Mouse (Mus musculus): Measurements from ENCODE around the gene Dst.

Gene Dst

DNA sequence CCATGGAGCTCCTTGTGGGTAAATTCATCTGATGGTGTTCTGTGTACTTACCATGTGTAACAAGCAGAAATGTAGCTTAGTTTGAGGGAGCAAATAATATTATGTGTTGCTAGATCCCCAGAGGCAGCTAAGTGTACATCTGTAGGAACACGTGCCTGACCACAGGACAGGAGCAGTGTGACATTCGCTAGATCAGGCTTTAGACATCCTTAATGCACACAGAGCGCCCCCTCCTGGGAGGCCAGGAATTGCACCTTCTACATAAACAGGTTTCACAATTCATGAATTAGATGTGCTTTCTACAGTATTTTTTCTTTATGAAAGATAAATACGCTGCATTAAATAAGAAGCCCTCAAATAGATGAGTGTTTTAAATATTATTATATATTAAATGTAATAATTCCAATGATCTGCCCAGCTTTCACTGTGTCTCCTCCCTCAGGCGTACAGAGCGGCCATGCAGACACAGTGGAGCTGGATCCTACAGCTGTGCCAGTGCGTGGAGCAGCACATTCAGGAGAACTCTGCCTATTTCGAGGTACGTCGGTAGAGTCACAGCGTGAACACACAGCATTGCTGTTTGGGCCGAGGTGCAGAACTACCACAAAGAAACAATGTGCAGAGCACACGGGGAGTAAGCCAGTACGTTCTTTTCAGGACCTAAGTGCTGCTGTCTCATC, 256.7 kb downstream of the Dst start:
- Histone ChIP-seq H3K36me3 (ENCODE audit: insufficient read depth, low read length) (peaks cover 76% of the 10 kb centered on the region), H3K27me3 (ENCODE audit: insufficient read depth, low read length) (no peaks in the 10 kb centered on the region), H3K9me3 (ENCODE audit: low read length) (no peaks in the 10 kb centered on the region), H3K4me1 (replicated peaks; ENCODE audit: low read depth, low read length) (peaks cover 7% of the 10 kb centered on the region; the same call in 1 of the 2 replicates), H3K4me3 (replicated peaks; ENCODE audit: low read length) (no peak overlapping the region)
- TF ChIP-seq POU5F1 (IDR thresholded peaks at IDR 0.05; ENCODE audit: borderline replicate concordance, low read length) (no peak), CTCF (conservative IDR thresholded peaks at IDR 0.05; ENCODE audit: low read length) (peak; percentile 68), NANOG (IDR thresholded peaks at IDR 0.05; ENCODE audit: borderline replicate concordance, low read length) (no peak)

DNA sequence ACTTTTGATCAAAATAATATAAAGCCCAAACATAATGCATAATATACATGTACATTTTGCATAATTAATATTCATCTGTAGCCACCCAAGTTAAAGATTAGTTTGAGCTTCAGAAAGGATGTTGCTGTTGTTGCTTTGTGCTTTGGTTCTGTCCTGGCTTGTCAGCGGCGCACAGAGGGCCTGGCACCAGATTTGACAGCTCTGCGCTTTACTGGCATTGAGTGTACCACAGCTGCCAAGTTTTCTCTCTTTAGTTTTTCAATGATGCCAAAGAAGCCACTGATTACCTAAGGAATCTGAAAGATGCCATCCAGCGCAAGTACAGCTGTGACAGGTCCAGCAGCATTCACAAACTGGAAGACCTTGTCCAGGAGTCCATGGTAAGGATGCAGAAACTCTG, 257.9 kb downstream of the Dst start:
- H3K27me3 ChIP-seq (ENCODE audit: insufficient read depth, low read length) = no peaks in the 10 kb centered on the region
- no peak for TF ChIP-seq NANOG (IDR thresholded peaks at IDR 0.05; ENCODE audit: borderline replicate concordance, low read length)
- no peak for TF ChIP-seq POU5F1 (IDR thresholded peaks at IDR 0.05; ENCODE audit: borderline replicate concordance, low read length)
- no peak for TF ChIP-seq CTCF (conservative IDR thresholded peaks at IDR 0.05; ENCODE audit: low read length)
- peaks cover 7% of the 10 kb centered on the region; the same call in 1 of the 2 replicates for H3K4me1 ChIP-seq (replicated peaks; ENCODE audit: low read depth, low read length)
- H3K9me3 ChIP-seq (ENCODE audit: low read length) = no peaks in the 10 kb centered on the region
- H3K4me3 ChIP-seq (replicated peaks; ENCODE audit: low read length) = no peak overlapping the region
- peaks cover 76% of the 10 kb centered on the region for H3K36me3 ChIP-seq (ENCODE audit: insufficient read depth, low read length)

DNA sequence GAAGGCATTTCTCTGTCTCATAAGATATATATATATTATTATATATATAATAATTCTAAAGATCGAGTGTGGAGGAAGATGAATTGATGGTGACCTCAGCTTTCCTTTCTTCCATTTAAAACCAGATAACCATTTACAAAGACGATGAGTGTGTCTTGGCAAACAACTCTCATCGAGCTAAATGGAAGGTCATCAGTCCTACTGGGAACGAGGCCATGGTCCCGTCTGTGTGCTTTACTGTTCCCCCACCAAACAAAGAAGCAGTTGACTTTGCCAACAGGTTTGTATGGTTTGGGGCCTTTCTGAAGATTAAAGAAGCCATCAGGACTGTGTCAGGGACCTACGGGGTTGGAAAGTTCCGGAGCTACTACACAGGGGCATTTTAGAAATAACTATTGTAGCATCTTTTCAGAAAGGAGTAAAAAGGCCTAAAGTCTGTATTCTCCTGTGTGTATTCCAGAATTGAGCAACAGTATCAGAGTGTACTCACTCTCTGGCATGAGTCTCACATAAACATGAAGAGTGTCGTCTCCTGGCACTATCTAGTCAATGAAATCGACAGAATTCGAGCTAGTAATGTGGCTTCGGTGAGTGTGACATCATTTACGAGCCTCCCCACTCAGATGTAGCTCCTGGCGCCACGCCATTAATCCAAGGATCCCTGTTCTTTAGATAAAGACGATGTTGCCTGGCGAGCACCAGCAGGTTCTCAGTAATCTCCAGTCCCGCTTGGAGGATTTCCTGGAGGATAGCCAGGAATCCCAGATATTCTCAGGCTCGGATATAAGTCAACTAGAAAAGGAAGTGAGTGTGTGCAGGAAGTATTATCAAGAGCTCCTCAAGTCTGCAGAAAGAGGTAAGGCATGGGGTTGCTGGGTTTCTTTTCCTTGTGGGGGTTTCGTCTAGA, 259.4 kb downstream of the Dst start:
- no peak for TF ChIP-seq CTCF (conservative IDR thresholded peaks at IDR 0.05; ENCODE audit: low read length)
- no peak for TF ChIP-seq NANOG (IDR thresholded peaks at IDR 0.05; ENCODE audit: borderline replicate concordance, low read length)
- no peak for TF ChIP-seq POU5F1 (IDR thresholded peaks at IDR 0.05; ENCODE audit: borderline replicate concordance, low read length)
- Histone ChIP-seq H3K4me3 (replicated peaks; ENCODE audit: low read length) (no peak overlapping the region), H3K36me3 (ENCODE audit: insufficient read depth, low read length) (peaks cover 83% of the 10 kb centered on the region), H3K4me1 (replicated peaks; ENCODE audit: low read depth, low read length) (peaks cover 7% of the 10 kb centered on the region; the same call in 1 of the 2 replicates), H3K9me3 (ENCODE audit: low read length) (no peaks in the 10 kb centered on the region), H3K27me3 (ENCODE audit: insufficient read depth, low read length) (no peaks in the 10 kb centered on the region)

DNA sequence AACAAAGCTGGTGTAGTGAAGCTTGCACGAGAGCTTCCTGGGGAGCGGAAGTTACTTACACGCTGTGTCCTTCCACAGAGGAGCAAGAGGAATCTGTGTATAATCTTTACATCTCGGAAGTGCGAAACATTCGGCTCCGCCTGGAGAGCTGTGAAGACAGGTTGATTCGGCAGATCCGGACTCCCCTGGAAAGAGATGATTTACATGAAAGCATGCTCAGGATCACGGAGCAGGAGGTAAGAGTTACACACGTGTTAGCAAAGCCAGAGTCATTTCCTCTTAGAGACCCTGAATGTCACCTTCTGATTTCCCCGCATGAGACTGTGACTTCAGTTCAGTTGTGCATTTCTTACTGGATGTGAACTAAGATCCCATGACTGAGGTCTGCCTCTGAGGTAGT, 261.1 kb downstream of the Dst start:
- no peak overlapping the region for H3K4me3 ChIP-seq (replicated peaks; ENCODE audit: low read length)
- H3K9me3 ChIP-seq (ENCODE audit: low read length) = no peaks in the 10 kb centered on the region
- TF ChIP-seq POU5F1 (IDR thresholded peaks at IDR 0.05; ENCODE audit: borderline replicate concordance, low read length) = no peak
- TF ChIP-seq CTCF (conservative IDR thresholded peaks at IDR 0.05; ENCODE audit: low read length) = no peak
- TF ChIP-seq NANOG (IDR thresholded peaks at IDR 0.05; ENCODE audit: borderline replicate concordance, low read length) = no peak
- no peaks in the 10 kb centered on the region for H3K27me3 ChIP-seq (ENCODE audit: insufficient read depth, low read length)
- peaks cover 90% of the 10 kb centered on the region for H3K36me3 ChIP-seq (ENCODE audit: insufficient read depth, low read length)
- H3K4me1 ChIP-seq (replicated peaks; ENCODE audit: low read depth, low read length) = peaks cover 5% of the 10 kb centered on the region; the same call in 1 of the 2 replicates

DNA sequence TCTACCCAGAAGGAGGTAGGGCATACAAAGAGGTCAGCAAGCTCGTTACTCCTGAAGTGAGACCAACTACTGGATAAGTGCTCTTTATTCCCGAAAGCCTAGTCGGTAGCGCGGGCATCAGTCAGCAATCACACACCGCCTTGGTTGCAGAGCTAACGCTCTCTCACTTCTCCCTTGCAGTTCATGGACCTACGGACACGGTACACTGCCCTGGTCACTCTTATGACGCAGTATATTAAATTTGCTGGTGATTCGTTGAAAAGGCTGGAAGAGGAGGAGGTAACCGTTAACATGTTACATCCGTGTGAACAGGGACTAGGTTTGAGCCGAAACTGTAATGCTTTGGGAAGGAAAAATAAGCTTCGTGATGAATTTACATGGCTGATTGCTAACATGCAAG, 266.5 kb downstream of the Dst start:
- Histone ChIP-seq H3K4me3 (replicated peaks; ENCODE audit: low read length) (no peak overlapping the region), H3K27me3 (ENCODE audit: insufficient read depth, low read length) (no peaks in the 10 kb centered on the region), H3K36me3 (ENCODE audit: insufficient read depth, low read length) (peaks cover 95% of the 10 kb centered on the region), H3K4me1 (replicated peaks; ENCODE audit: low read depth, low read length) (peaks cover 28% of the 10 kb centered on the region), H3K9me3 (ENCODE audit: low read length) (no peaks in the 10 kb centered on the region)
- TF ChIP-seq NANOG (IDR thresholded peaks at IDR 0.05; ENCODE audit: borderline replicate concordance, low read length) (no peak), CTCF (conservative IDR thresholded peaks at IDR 0.05; ENCODE audit: low read length) (no peak), POU5F1 (IDR thresholded peaks at IDR 0.05; ENCODE audit: borderline replicate concordance, low read length) (no peak)

DNA sequence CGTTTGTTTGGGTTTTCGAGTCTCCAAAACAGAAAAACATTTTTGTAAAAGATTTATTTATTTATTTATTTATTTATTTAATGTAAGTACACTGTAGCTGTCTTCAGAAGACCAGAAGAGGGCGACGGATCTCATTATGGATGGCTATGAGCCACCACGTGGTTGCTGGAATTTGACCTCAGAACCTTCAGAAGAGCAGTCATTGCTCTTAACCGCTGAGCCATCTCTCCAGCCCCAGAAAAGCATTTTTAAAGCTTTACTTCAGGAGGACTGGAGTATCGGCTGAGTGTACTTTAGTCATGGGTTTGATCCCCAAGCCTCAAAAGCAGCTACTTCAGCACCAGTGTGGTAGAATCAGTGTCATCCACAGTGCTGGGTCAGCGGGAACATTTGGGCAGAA, 266.9 kb downstream of the Dst start:
- Histone ChIP-seq H3K4me3 (replicated peaks; ENCODE audit: low read length) (no peak overlapping the region), H3K9me3 (ENCODE audit: low read length) (no peaks in the 10 kb centered on the region), H3K4me1 (replicated peaks; ENCODE audit: low read depth, low read length) (peaks cover 33% of the 10 kb centered on the region), H3K36me3 (ENCODE audit: insufficient read depth, low read length) (peaks cover 95% of the 10 kb centered on the region), H3K27me3 (ENCODE audit: insufficient read depth, low read length) (no peaks in the 10 kb centered on the region)
- TF ChIP-seq CTCF (conservative IDR thresholded peaks at IDR 0.05; ENCODE audit: low read length) (no peak), NANOG (IDR thresholded peaks at IDR 0.05; ENCODE audit: borderline replicate concordance, low read length) (no peak), POU5F1 (IDR thresholded peaks at IDR 0.05; ENCODE audit: borderline replicate concordance, low read length) (no peak)

DNA sequence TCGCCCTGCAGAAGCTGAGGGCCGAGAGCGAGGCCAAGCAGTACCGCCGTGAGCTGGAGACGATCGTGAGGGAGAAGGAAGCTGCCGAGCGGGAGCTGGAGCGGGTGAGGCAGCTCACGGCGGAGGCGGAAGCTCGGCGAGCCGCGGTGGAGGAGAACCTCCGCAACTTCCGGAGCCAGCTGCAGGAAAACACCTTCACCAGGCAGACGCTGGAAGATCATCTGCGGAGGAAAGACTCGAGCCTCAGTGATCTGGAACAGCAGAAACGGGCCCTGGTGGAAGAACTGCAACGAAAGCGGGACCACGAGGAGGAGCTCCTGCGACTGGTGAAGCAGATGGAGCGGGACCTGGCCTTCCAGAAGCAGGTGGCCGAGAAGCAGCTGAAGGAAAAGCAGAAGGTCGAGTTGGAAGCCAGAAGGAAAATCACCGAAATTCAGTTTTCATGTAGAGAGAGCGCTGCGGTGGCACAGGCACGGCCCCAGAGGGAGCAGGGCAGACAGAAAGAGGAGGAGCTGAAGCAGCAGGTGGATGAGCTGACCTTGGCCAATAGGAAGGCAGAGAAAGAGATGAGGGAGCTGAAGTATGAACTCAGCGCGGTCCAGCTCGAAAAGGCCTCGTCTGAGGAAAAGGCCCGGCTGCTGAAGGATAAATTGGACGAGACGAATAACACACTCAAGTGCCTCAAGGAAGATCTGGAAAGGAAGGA, 270.1 kb downstream of the Dst start:
- no peaks in the 10 kb centered on the region for H3K9me3 ChIP-seq (ENCODE audit: low read length)
- TF ChIP-seq CTCF (conservative IDR thresholded peaks at IDR 0.05; ENCODE audit: low read length) (no peak), NANOG (IDR thresholded peaks at IDR 0.05; ENCODE audit: borderline replicate concordance, low read length) (no peak), POU5F1 (IDR thresholded peaks at IDR 0.05; ENCODE audit: borderline replicate concordance, low read length) (no peak)
- no peaks in the 10 kb centered on the region for H3K27me3 ChIP-seq (ENCODE audit: insufficient read depth, low read length)
- peaks cover 46% of the 10 kb centered on the region for H3K4me1 ChIP-seq (replicated peaks; ENCODE audit: low read depth, low read length)
- peak overlapping the region; percentile 73 for H3K4me3 ChIP-seq (replicated peaks; ENCODE audit: low read length)
- peaks cover 95% of the 10 kb centered on the region for H3K36me3 ChIP-seq (ENCODE audit: insufficient read depth, low read length)

DNA sequence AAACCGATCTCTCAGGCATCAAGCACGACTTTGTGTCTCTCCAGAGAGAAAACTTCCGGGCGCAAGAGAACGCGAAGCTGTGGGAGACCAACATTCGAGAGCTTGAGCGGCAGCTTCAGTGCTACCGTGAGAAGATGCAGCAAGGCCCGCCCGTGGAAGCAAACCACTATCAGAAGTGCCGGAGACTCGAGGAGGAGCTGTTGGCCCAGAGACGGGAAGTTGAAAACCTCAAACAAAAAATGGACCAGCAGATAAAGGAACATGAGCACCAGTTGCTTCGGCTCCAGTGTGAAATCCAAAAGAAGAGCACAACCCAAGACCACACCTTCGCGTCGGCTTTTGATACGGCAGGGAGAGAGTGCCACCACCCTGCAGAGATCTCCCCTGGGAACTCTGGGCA, 271.7 kb downstream of the Dst start:
- no peak overlapping the region for H3K4me3 ChIP-seq (replicated peaks; ENCODE audit: low read length)
- no peaks in the 10 kb centered on the region for H3K27me3 ChIP-seq (ENCODE audit: insufficient read depth, low read length)
- H3K9me3 ChIP-seq (ENCODE audit: low read length) = no peaks in the 10 kb centered on the region
- no peak for TF ChIP-seq NANOG (IDR thresholded peaks at IDR 0.05; ENCODE audit: borderline replicate concordance, low read length)
- H3K36me3 ChIP-seq (ENCODE audit: insufficient read depth, low read length) = peaks cover 95% of the 10 kb centered on the region
- peaks cover 46% of the 10 kb centered on the region for H3K4me1 ChIP-seq (replicated peaks; ENCODE audit: low read depth, low read length)

Data from E14TG2a.4 (cell line).